Mouse (Mus musculus) bone marrow, adult 2 months (tissue): ENCODE data around the gene Chit1. TPM values are rescaled to one million over a fixed set of nuclear protein-coding genes. Genes with fewer than 3 reads are reported as not detected.

Experiments
- H3K27ac ChIP-seq: fragments of 200-500 bp; 2 replicates; pipeline ENCODE4 v1.5.1; 2012; ENCODE audit warnings: low read depth, mild to moderate bottlenecking, control low read depth, inconsistent platforms, low read length; ENCODE audit not compliant: control insufficient read depth, poor library complexity, insufficient read depth
- H3K4me1 ChIP-seq: fragments of 200-500 bp; 2 replicates; pipeline ENCODE4 v1.6.1; 2011; ENCODE audit warnings: low read length; ENCODE audit not compliant: control insufficient read depth, insufficient read depth
- H3K4me3 ChIP-seq: fragments of 200-500 bp; replicated peaks from 2 replicates; pipeline ENCODE3; 2011; ENCODE audit warnings: mild to moderate bottlenecking, low read depth, low read length, control low read depth; ENCODE audit not compliant: control insufficient read depth
- CTCF ChIP-seq: fragments of 200-500 bp; IDR thresholded peaks from 2 replicates; pipeline ENCODE4 v1.5.1; 2011; ENCODE audit warnings: low read length, control low read depth; ENCODE audit not compliant: control insufficient read depth, insufficient read depth
- POLR2A ChIP-seq: fragments of 200-500 bp; IDR thresholded peaks from 2 replicates; pipeline ENCODE4 v1.6.1; 2011; ENCODE audit warnings: low read depth, mild to moderate bottlenecking, control low read depth, low read length, borderline replicate concordance; ENCODE audit not compliant: control insufficient read depth
- WGBS: fragments of 180-500 bp; shearing (Covaris S2); methylation state at CpG from one replicate; pipeline ENCODE4 v1.1.7; 2018; 5-methylcytosine and 5-hydroxymethylcytosine counted together
- polyA plus RNA-seq: library from polyadenylated mRNA; stranded (reverse); fragments of >200 nt; gene quantifications from 2 replicates; pipeline ENCODE4 v1.2.4, GENCODE M21; 2011; ENCODE audit warnings: low replicate concordance; ENCODE audit not compliant: missing spikeins, insufficient read depth, insufficient read length

Chit1 gene
- polyA plus RNA-seq, 1 experiment, result not detected

DNA sequence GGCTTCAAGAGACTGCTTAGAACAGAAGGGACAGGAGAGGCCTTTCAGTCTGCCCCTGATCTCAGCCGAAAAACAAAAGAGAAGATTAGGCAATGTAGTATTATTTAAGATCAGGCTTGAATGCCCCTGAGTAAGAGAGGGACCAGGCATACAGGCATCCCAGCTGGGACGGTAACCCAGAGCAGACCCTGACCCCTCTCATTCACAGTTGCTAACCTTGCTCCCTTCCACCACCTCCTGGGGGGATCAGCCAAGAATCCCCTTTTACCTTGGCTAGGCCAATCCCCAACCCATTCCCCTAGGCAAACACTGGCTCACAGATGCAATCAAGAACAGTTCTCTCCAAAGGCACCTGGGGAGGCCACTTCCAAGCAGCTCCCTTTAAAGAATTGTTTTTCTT lies 34.3 kb upstream of the Chit1 start:
- no peak for TF ChIP-seq POLR2A
- TF ChIP-seq CTCF, result no peak
- Histone ChIP-seq H3K4me1 (peaks cover 1% of the 10 kb centered on the region; the same call in 1 of the 2 replicates), H3K27ac (peak overlapping the region; percentile 32), H3K4me3 (peak overlapping the region; percentile 61)
- 72% methylated on average over 2 of the region's 2 CpGs for WGBS

DNA sequence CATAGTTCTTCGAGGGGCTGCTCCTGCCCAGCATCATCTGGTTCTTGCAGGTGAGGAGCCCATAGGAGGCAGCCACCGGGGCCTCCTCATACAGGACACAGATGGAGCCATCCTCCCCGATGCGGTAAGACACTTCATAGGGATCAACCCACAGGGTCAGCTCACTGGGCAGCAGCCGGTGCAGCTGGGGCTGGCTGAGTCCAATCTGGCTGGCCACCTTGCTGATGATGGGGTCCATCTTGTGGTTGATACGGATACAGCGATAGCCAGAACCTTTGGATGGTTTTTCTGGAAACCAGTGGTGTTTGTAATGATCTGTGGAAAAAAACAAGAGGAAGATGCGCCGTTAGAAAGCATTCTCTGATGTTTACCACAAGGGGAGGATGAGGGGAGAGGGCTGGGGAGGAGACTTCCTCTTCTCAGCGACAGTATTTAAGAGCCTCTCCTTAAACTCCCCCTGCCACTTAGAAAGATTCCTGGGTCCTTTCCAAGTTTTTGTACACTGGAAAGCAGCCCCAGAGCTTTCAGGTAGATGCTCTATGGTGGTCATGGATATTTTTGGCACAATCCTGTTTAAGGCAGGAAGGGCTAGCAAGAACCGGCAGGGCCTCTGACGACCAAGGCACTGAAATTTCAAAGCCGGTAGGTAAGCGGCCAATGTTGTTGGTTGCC lies 33.5 kb upstream of the Chit1 start:
- H3K4me1 ChIP-seq, result peaks cover 1% of the 10 kb centered on the region; the same call in 1 of the 2 replicates
- peak overlapping the region; percentile 80 for H3K4me3 ChIP-seq
- 3% methylated on average over 14 of the region's 14 CpGs for WGBS
- H3K27ac ChIP-seq, result peak overlapping the region; percentile 91
- TF ChIP-seq CTCF (no peak), POLR2A (peak; percentile 38; the same call in 1 of the 2 replicates)

GRCm38 (mm10) chr1:134078061-134078795 lies 32.8 kb upstream of the Chit1 start:
- under 1% methylated on average over 19 of the region's 19 CpGs for WGBS
- Histone ChIP-seq H3K4me1 (peaks cover 4% of the 10 kb centered on the region; the same call in 1 of the 2 replicates), H3K4me3 (peak overlapping the region; percentile 80), H3K27ac (peak overlapping the region; percentile 91)
- TF ChIP-seq POLR2A (peak; percentile 48; the same call in 1 of the 2 replicates), CTCF (no peak)

GRCm38 (mm10) chr1:134078802-134079476 lies 32.1 kb upstream of the Chit1 start, which contains the start of gene Btg2:
Btg2 (minus strand) TSS chr1:134079120.
- TF ChIP-seq CTCF (peak; percentile 16; the same call in 1 of the 2 replicates), POLR2A (peak; percentile 100)
- WGBS, result under 1% methylated on average over 59 of the region's 62 CpGs

GRCm38 (mm10) chr1:134079477-134080163 lies 31.4 kb upstream of the Chit1 start:
- 4% methylated on average over 9 of the region's 9 CpGs for WGBS

More at GRCm38 (mm10) chr1:134078802-134079476, 32.1 kb upstream of the Chit1 start, which contains the start of gene Btg2:
- H3K27ac ChIP-seq, result peak within 1 kb of the TSS; percentile 91
- peak within 1 kb of the TSS; percentile 80 for H3K4me3 ChIP-seq
- H3K4me1 ChIP-seq, result peaks cover 7% of the 10 kb centered on the region; the same call in 1 of the 2 replicates

GRCm38 (mm10) chr1:134080406-134080805 lies 30.6 kb upstream of the Chit1 start:
- TF ChIP-seq CTCF (no peak), POLR2A (no peak)
- Histone ChIP-seq H3K4me3 (no peak overlapping the region), H3K4me1 (peaks cover 7% of the 10 kb centered on the region; the same call in 1 of the 2 replicates), H3K27ac (no peak overlapping the region)
- 75% methylated on average over 4 of the region's 4 CpGs for WGBS

More at GRCm38 (mm10) chr1:134079477-134080163, 31.4 kb upstream of the Chit1 start:
- peak overlapping the region; percentile 78 for H3K4me3 ChIP-seq
- peaks cover 7% of the 10 kb centered on the region; the same call in 1 of the 2 replicates for H3K4me1 ChIP-seq
- no peak for TF ChIP-seq CTCF
- H3K27ac ChIP-seq, result peak overlapping the region; percentile 70

GRCm38 (mm10) chr1:134080881-134081450 lies 30.1 kb upstream of the Chit1 start:
- H3K4me3 ChIP-seq, result no peak overlapping the region
- no peak overlapping the region for H3K27ac ChIP-seq
- TF ChIP-seq POLR2A, result no peak
- TF ChIP-seq CTCF, result no peak
- peaks cover 7% of the 10 kb centered on the region; the same call in 1 of the 2 replicates for H3K4me1 ChIP-seq
- 87% methylated on average over 5 of the region's 5 CpGs for WGBS
